Mouse (Mus musculus): ENCODE measurements around the gene Zfp428. TPM values are rescaled to one million over a fixed set of nuclear protein-coding genes. Genes with fewer than 3 reads are reported as not detected.

Gene Zfp428
- total and polyA plus RNA-seq, 3 experiments = 12.4 to 16.4 TPM; not detected in 1

DNA sequence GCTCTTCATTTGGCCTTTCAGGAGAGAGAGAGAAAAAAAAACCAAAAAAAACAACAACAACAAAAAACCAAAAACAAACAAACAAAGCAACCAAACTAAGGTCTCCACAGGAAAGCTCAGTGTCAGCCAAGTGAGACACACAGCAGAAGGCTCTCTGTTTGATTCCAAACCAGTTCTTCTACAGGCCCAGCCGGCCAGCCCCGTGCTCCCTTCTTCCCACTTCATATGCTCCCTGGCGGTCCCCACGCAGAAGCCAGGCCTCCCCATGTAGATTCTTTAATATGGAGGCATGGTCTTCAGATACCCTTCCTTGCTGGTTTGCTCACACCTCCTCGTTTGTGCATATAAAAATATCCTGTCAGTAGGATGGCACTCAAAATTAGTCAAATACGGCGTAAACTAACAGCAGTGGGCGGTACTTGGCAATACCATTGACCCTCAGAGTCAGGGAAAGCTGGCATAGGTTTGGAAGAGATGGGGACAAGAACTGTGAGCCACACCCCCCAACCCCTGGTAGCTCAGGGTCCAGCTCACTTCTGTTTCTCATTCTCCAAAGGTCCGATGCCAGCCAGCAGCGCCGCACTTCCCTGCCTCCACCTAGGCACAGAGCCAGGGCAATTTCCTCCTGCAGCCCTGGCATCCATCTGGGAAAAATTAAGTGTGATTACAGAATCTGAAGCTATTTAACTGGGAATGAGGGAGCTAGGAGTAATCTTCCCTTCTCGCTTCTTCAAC is 19.0 kb downstream of the Zfp428 start:
- DNase-seq (ENCODE audit: low read depth, low spot score) = no peak
- no peak overlapping the region for H3K4me3 ChIP-seq (ENCODE audit: control insufficient read depth in 1 of 2, insufficient read depth in 1 of 2, low read depth in 2 of 2, low read length in 2 of 2)
- TF ChIP-seq USF2 (IDR thresholded peaks at IDR 0.05; ENCODE audit: borderline replicate concordance in 1 of 2, insufficient read depth in 1 of 2, low read depth in 1 of 2, low read length in 2 of 2) (no peak), CHD2 (IDR thresholded peaks at IDR 0.05; ENCODE audit: low read length) (no peak), POLR2A (IDR thresholded peaks at IDR 0.05; ENCODE audit: control insufficient read depth in 1 of 2, insufficient read depth in 1 of 2, low read depth in 1 of 2, low read length in 2 of 2, poor library complexity in 1 of 2) (no peak), BHLHE40 (IDR thresholded peaks at IDR 0.05; ENCODE audit: borderline replicate concordance, low read depth, low read length) (no peak), GABPA (IDR thresholded peaks at IDR 0.05; ENCODE audit: low read depth, low read length) (no peak), TBP (IDR thresholded peaks at IDR 0.05; ENCODE audit: low read depth, low read length) (no peak), SIN3A (IDR thresholded peaks at IDR 0.05; ENCODE audit: low read length) (no peak), CTCF (IDR thresholded peaks at IDR 0.05 in 2 of 3, conservative IDR thresholded peaks at IDR 0.05 in 1 of 3; ENCODE audit: control insufficient read depth in 1 of 3, insufficient read depth in 1 of 3, low read depth in 2 of 3, low read length in 3 of 3, poor library complexity in 1 of 3, severe bottlenecking in 1 of 3) (no peak), POLR2AphosphoS5 (IDR thresholded peaks at IDR 0.05; ENCODE audit: borderline replicate concordance, low read depth, low read length) (no peak), E2F4 (IDR thresholded peaks at IDR 0.05; ENCODE audit: borderline replicate concordance, low read depth, low read length) (no peak), TAL1 (IDR thresholded peaks at IDR 0.05; ENCODE audit: low read length) (no peak), MAX (IDR thresholded peaks at IDR 0.05; ENCODE audit: low read length) (no peak), POLR2AphosphoS2 (IDR thresholded peaks at IDR 0.05; ENCODE audit: low read length) (no peak), JUND (IDR thresholded peaks at IDR 0.05; ENCODE audit: low read depth, low read length) (no peak), ZC3H11A (IDR thresholded peaks at IDR 0.05; ENCODE audit: low read depth, low read length) (no peak)

DNA sequence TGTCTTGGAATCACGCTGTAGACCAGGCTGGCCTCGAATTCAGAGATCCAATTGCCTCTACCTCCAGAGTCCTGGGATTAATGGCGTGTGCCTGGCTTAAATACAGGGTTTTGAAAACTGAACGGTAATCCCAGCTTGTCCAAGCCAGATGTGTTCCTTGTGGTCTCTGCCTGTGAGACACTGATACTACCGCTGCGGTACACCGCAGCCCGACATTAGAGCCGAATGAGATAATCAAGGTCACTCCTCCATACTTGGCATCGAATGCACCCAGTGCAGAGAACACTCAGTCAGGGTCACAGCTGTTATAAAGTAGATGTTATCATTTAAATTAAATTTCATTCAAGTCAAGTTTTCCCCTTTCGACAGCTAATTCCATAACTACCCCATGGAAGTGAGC is 22.1 kb downstream of the Zfp428 start:
- H3K79me2 ChIP-seq (ENCODE audit: control insufficient read depth, insufficient read depth, low read length, poor library complexity) = peaks cover 4% of the 10 kb centered on the region; the same call in 1 of the 2 replicates
- H3K27ac ChIP-seq (ENCODE audit: control insufficient read depth, low read depth, low read length) = no peak overlapping the region; the same call in 1 of the 2 replicates
- H3K36me3 ChIP-seq (ENCODE audit: control insufficient read depth in 1 of 2, insufficient read depth in 2 of 2, low read length in 2 of 2) = peaks cover 0 to 14% of the 10 kb centered on the region in 2 experiments; a peak in 2 of 4 replicates
- no peaks in the 10 kb centered on the region for H3K9me3 ChIP-seq (replicated peaks; ENCODE audit: insufficient read depth, low read length)
- no peak overlapping the region for H3K4me3 ChIP-seq (ENCODE audit: control insufficient read depth in 1 of 2, insufficient read depth in 1 of 2, low read depth in 2 of 2, low read length in 2 of 2)
- no peak overlapping the region for H3K9ac ChIP-seq (ENCODE audit: control insufficient read depth, low read depth, low read length, poor library complexity, severe bottlenecking)
- peaks cover 2 to 26% of the 10 kb centered on the region in 2 experiments for H3K4me1 ChIP-seq (ENCODE audit: control insufficient read depth in 1 of 2, insufficient read depth in 2 of 2, low read length in 2 of 2)
- peak; percentile 92 for DNase-seq (ENCODE audit: low read depth, low spot score)
- peaks cover 0 to 2% of the 10 kb centered on the region in 2 experiments; a peak in 1 of 4 replicates for H3K27me3 ChIP-seq (ENCODE audit: control insufficient read depth in 1 of 2, insufficient read depth in 2 of 2, low read length in 2 of 2)
- TF ChIP-seq MYB (IDR thresholded peaks at IDR 0.05; ENCODE audit: low read depth, low read length) (peak; percentile 59; the same call in 1 of the 2 replicates), MXI1 (IDR thresholded peaks at IDR 0.05; ENCODE audit: low read depth, low read length) (peak; percentile 69; the same call in 1 of the 2 replicates), RCOR1 (IDR thresholded peaks at IDR 0.05; ENCODE audit: low read depth, low read length) (peak; percentile 99), NELFE (IDR thresholded peaks at IDR 0.05; ENCODE audit: low read depth, low read length) (no peak), HCFC1 (IDR thresholded peaks at IDR 0.05; ENCODE audit: low read depth, low read length) (no peak; the same call in 1 of the 2 replicates), SIN3A (IDR thresholded peaks at IDR 0.05; ENCODE audit: low read length) (peak; percentile 88), MAX (IDR thresholded peaks at IDR 0.05; ENCODE audit: low read length) (peak; percentile 61; the same call in 1 of the 2 replicates), MYC (IDR thresholded peaks at IDR 0.05; ENCODE audit: low read depth, low read length) (peak; percentile 62; the same call in 1 of the 2 replicates), ELF1 (IDR thresholded peaks at IDR 0.05; ENCODE audit: low read depth, low read length) (no peak), ZC3H11A (IDR thresholded peaks at IDR 0.05; ENCODE audit: low read depth, low read length) (no peak), UBTF (IDR thresholded peaks at IDR 0.05; ENCODE audit: borderline replicate concordance, insufficient read depth, low read depth, low read length) (no peak), TBP (IDR thresholded peaks at IDR 0.05; ENCODE audit: low read depth, low read length) (peak; percentile 47; the same call in 1 of the 2 replicates), CHD2 (IDR thresholded peaks at IDR 0.05; ENCODE audit: low read length) (no peak), TAL1 (IDR thresholded peaks at IDR 0.05; ENCODE audit: low read length) (peak; percentile 99), JUND (IDR thresholded peaks at IDR 0.05; ENCODE audit: low read depth, low read length) (no peak), ZMIZ1 (IDR thresholded peaks at IDR 0.05; ENCODE audit: low read depth, low read length) (no peak), POLR2AphosphoS5 (IDR thresholded peaks at IDR 0.05; ENCODE audit: borderline replicate concordance, low read depth, low read length) (no peak), RAD21 (IDR thresholded peaks at IDR 0.05; ENCODE audit: low read depth, low read length) (no peak), CTCF (IDR thresholded peaks at IDR 0.05 in 2 of 3, conservative IDR thresholded peaks at IDR 0.05 in 1 of 3; ENCODE audit: control insufficient read depth in 1 of 3, insufficient read depth in 1 of 3, low read depth in 2 of 3, low read length in 3 of 3, poor library complexity in 1 of 3, severe bottlenecking in 1 of 3) (no peak), ZNF384 (IDR thresholded peaks at IDR 0.05; ENCODE audit: low read depth, low read length) (no peak), USF2 (IDR thresholded peaks at IDR 0.05; ENCODE audit: borderline replicate concordance in 1 of 2, insufficient read depth in 1 of 2, low read depth in 1 of 2, low read length in 2 of 2) (no peak), NRF1 (IDR thresholded peaks at IDR 0.05; ENCODE audit: insufficient read depth, low read depth, low read length, poor library complexity, severe bottlenecking) (no peak)

More for the DNA sequence above, 19.0 kb downstream of the Zfp428 start:
- H3K79me2 ChIP-seq (ENCODE audit: control insufficient read depth, insufficient read depth, low read length, poor library complexity) = no peaks in the 10 kb centered on the region
- H3K4me1 ChIP-seq (ENCODE audit: control insufficient read depth in 1 of 2, insufficient read depth in 2 of 2, low read length in 2 of 2) = peaks cover 2 to 19% of the 10 kb centered on the region in 2 experiments
- H3K36me3 ChIP-seq (ENCODE audit: control insufficient read depth in 1 of 2, insufficient read depth in 2 of 2, low read length in 2 of 2) = peaks cover 0 to 14% of the 10 kb centered on the region in 2 experiments; a peak in 2 of 4 replicates
- H3K9me3 ChIP-seq (replicated peaks; ENCODE audit: insufficient read depth, low read length) = no peaks in the 10 kb centered on the region
- peaks cover 0 to 2% of the 10 kb centered on the region in 2 experiments; a peak in 1 of 4 replicates for H3K27me3 ChIP-seq (ENCODE audit: control insufficient read depth in 1 of 2, insufficient read depth in 2 of 2, low read length in 2 of 2)
- H3K27ac ChIP-seq (ENCODE audit: control insufficient read depth, low read depth, low read length) = no peak overlapping the region
- H3K9ac ChIP-seq (ENCODE audit: control insufficient read depth, low read depth, low read length, poor library complexity, severe bottlenecking) = no peak overlapping the region
